Mouse (Mus musculus): ENCODE data around the gene Kdm2b.
A peak's percentile ranks its signal among the peaks of the same experiment; 100 is the strongest.

Kdm2b gene

GRCm38 (mm10) chr5:123011705-123012104 lies 22.1 kb upstream of the Kdm2b start:
- DNase-seq (ENCODE audit: low read depth, low spot score): no peak

- peak; percentile 61 for DNase-seq (ENCODE audit: low read depth, low spot score)
These were observed 21.2 kb upstream of the Kdm2b start for GRCm38 (mm10) chr5:123010806-123011205.

- no peak for DNase-seq (ENCODE audit: low read depth, low spot score)
These were observed 20.2 kb upstream of the Kdm2b start for GRCm38 (mm10) chr5:123009873-123010272.

GRCm38 (mm10) chr5:123008877-123009493 lies 19.4 kb upstream of the Kdm2b start:
- no peak for DNase-seq (ENCODE audit: low read depth, low spot score)

DNA sequence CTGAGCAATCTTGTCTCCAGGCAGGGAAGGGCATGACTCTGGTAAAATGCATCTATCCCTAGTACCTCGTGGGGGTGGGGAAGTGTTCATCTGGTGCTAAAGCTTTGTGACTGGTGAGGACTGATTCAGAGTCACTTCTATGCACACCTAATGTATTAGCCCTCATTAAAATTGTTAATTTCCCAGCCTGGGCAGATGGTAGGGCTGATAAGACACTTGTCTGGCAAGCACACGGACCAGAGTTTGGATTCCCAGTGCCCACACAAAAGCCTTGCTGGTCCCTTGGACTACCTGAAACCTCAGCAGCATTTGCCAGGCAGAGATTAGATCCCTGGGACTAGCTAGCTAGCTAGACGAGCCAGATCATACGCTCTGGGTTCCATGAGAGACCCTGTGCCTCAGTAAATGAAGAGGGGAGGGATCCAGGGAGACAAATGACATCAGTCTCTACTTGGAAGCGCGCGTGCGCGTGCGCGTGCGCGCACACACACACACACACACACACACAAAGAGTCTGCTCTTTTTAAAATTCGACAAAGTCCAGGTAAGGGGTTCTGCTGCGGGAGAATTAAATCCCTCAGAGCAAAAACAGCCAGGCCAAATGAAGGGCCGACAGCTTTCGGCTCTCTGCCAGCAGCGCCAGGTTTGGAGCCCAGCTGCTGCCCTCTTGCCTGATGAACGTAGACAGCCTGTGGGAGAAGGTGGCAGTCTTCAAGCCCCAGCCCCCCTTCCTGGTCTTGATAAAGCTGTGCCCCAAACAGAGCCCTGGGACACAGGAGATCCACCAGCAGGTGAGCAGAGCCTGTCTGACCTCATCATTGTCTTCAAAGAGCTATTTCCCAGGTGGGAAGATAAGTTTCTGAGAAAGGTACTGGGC lies 16.3 kb upstream of the Kdm2b start:
- no peak for DNase-seq (ENCODE audit: low read depth, low spot score)

GRCm38 (mm10) chr5:123000901-123001300 lies 11.3 kb upstream of the Kdm2b start:
- DNase-seq (ENCODE audit: low read depth, low spot score): no peak

DNA sequence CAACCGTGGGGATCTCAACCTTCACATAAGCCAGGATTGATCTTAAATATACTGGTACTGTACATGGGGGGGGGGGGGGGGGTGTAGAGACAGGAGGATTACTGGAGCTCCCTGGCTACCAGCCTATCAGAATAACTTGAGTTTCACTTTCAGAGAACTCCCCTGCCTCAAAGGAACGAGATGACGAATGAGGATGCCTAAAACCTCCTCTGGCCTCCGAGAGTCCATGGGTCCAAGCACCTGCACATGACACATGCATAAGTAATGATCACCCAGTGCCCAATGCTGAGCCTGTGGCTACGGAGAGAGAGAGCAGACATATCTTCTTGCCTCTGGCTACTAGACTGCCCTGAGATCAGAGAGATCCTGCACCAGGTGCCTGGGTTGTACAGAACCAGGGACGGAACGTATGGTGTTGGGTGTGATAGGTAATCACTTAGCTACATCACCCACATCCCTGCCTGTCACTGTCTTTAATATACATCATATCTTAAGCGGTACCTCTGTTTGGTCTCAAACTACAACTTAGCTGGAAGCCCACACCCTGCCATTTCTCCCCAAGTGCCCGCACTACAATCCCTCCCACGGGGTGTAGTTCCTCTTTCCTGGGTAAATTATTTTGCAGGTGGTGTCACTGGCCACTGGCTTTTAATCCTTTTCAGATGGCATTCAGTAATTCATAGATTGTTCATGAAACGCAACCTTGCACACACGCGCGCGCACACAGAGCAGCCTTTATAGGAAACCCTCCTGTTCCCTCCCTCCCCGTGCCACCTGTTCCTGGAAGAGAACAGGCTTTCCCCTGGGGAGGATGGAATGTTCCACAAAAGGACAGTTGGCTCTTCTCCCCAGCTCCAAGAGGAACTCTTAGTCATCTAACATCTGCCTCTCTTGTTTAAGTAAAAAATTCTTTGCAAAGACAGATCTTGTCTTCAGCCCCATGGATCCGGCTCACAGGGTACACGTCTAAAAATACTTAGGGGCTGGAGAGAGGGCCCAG lies 7.9 kb upstream of the Kdm2b start:
- no peak for DNase-seq (ENCODE audit: low read depth, low spot score)

DNA sequence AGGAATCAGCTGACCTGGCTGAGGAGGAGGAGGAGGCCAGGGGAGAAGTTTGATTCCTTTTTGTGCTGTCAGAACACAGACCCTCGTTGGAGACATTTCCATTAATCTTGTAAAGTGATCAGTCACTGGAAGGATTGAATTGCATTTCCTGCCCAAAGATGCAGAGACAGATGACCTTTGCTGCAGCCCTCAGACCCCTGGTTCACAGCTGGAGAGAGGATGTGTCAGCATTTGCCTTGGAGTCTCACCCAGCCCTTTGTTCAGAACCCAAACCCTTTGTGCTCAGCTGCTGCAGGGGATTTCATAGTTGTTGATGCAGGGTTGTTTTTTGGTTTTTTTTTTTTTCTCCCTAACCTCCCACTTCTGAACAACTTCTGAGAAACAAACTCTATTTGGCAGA lies 5.3 kb upstream of the Kdm2b start:
- peak; percentile 60 for DNase-seq (ENCODE audit: low read depth, low spot score)

- DNase-seq (ENCODE audit: low read depth, low spot score): peak; percentile 98
These were observed 4.8 kb upstream of the Kdm2b start for GRCm38 (mm10) chr5:122994303-122994846.

GRCm38 (mm10) chr5:122993811-122994210 lies 4.2 kb upstream of the Kdm2b start:
- DNase-seq (ENCODE audit: low read depth, low spot score): no peak

- DNase-seq (ENCODE audit: low read depth, low spot score): no peak
These were observed 1.9 kb upstream of the Kdm2b start for GRCm38 (mm10) chr5:122991350-122992004.

GRCm38 (mm10) chr5:122990411-122991160 lies 963 bp upstream of the Kdm2b start:
- DNase-seq (ENCODE audit: low read depth, low spot score): peak; percentile 95

DNA sequence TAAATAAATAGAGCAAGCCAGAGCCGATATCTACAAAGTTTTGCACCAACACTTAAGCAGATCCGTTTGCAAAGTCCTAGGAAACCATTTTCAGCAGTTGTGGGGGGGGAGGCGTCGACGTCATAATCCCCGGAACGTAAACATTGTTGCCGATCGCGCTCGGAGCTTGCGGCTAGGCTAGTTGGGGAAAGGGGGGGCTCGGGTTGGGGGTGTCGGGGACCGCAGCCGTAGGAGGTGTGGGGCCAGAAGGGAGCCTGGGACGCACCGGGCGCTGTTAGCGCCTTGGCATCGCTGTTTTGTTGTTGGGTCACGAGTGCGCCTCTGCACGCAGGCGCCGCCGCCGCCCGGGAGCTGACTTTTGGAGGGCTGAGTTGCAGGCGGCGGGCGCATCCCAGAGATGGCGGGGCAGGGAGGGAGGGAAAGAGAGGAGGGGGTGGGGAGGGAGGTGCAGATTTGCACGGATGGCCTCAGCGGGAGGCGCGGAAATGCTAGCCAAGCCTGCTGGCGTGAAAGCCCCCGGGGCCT lies 560 bp downstream of the Kdm2b start:
- DNase-seq (ENCODE audit: low read depth, low spot score): peak; percentile 93

DNA sequence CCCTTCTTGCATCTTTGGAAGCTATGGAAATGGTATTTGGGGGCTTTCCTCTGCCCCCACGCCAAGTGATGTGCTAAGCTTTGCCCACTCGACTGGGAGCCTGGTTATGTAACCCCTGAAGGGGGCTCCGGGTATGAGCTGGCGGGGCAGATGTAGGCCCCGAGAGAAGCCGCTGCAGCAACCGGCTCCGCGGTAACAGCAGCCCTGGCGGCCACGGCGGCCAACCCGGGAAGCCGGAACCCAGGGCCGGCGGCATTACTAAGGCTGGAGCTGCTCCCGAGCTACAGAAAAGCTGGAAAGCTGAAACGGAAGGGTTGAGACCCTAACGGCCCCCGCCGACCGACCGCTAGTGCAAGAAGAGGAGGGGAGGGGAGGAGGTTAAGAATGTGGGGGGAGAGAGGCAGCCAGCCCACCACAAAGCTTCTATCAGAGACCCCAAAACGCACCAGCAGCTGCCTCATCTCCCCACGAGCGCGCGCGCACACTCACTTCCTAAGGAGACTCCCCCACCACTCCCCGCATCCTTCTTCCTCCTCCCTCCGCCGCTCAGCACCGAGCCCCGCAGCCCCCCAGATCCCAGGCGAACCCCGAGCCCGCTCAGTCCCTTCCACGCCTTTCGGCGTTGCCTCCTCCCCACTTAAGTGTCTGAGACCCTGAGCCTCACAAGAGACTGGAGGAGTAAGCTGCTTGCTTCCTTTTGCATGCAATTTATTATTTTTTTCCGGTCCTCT lies 1.4 kb downstream of the Kdm2b start:
- peak; percentile 68 for DNase-seq (ENCODE audit: low read depth, low spot score)

DNA sequence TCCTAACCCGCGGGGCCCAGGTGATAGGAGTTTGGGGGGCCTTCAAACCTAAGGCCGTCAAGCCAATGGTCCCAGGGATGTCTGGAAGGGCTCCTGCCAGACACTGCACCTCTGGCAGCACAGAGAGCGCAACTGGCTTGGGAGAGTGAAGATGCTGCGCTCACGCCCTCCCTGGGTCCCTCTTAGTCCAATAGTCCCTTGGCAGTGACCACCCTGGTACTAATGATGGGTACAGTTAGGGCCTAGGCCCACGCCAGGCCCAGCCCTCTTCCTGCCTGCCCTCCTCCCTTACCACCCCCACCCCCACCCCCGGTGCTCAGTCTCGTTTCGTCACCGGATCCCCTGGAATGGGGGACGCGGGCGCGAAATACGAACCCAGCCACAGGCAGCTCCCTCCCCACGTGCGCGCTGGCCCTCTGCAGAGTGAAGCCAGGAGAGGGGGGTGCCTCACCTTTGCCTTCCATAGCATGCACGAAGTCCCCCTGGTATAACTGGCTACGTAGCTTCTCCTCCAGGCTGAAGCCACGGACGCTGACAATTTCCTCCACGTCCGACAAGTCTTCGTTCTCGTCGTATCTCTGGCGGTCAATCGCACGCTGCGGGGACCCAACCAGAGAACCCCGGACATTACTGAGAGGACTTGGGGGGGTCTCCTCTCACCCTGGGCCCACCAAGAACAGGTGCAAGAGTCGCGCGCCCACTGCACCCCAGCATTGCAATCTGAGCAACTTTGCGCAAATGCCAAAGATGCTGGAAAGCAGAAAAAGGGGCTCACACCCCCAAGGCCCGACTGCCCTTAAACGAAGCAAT lies 2.2 kb downstream of the Kdm2b start:
- DNase-seq (ENCODE audit: low read depth, low spot score): peak; percentile 78

- DNase-seq (ENCODE audit: low read depth, low spot score): peak; percentile 65
These were observed 3.5 kb downstream of the Kdm2b start for GRCm38 (mm10) chr5:122986091-122986493.

- DNase-seq (ENCODE audit: low read depth, low spot score): no peak
These were observed 4.3 kb downstream of the Kdm2b start for GRCm38 (mm10) chr5:122985276-122985675.

- peak; percentile 61 for DNase-seq (ENCODE audit: low read depth, low spot score)
These were observed 5.1 kb downstream of the Kdm2b start for GRCm38 (mm10) chr5:122984483-122984882.

Measured in CD4-positive, CD25-positive, alpha-beta regulatory T cell, adult 2 months (primary cell).